Mouse (Mus musculus) adrenal gland, adult 2 months (tissue): ENCODE results near the gene Igdcc4. TPM values are rescaled to one million over a fixed set of nuclear protein-coding genes. Genes with fewer than 3 reads are reported as not detected.
"Not testable (repeated sequence)": the region's sequence is repeated elsewhere in the genome, so short reads cannot be mapped to it uniquely, and the experiment has no call there.

Experiments
- DNase-seq: peaks from one replicate; pipeline ENCODE4 v3.0.0; 2021
- long read RNA-seq: library from polyadenylated mRNA; stranded (forward); transcript quantifications from one replicate; pipeline ENCODE4 v2.0.0, GENCODE M21; 2021
- polyA plus RNA-seq: library from polyadenylated mRNA; depleted of rRNA; stranded (reverse); fragments of >200 nt; gene quantifications from 2 replicates; pipeline ENCODE4 v1.2.3, GENCODE M21; 2012; rRNA removed
- total RNA-seq, 2 experiments: library from RNA; stranded (reverse); gene quantifications; 2 replicates each; pipeline ENCODE4 v1.2.3; 2021

The Igdcc4 gene
- total RNA-seq (10 to 100 TPM; 22.5 to 33.7 TPM), polyA plus RNA-seq (37.5 and 38.9 TPM in 2 replicates)
- long read RNA-seq, full-length matches to known transcripts, result 6 of 26 reads
- long read RNA-seq, partial matches to known transcripts, result 9 of 26 reads
- long read RNA-seq, other reads (novel, unspliced or antisense), result 11 of 26 reads

- DNase-seq, result peak; percentile 64
Observed at GRCm38 (mm10) chr9:65100991-65101685, at the start of gene Igdcc4. Gene Igdcc4, plus strand, starts transcription at chr9:65101486.

- DNase-seq, result no peak
Observed at GRCm38 (mm10) chr9:65064251-65064650, 37.0 kb upstream of the Igdcc4 start.

- DNase-seq, result no peak
Observed at GRCm38 (mm10) chr9:65070587-65070986, 30.7 kb upstream of the Igdcc4 start.

GRCm38 (mm10) chr9:65073555-65073954 is 27.7 kb upstream of the Igdcc4 start:
- DNase-seq, result no peak

- DNase-seq, result no peak
Observed at GRCm38 (mm10) chr9:65074251-65074650, 27.0 kb upstream of the Igdcc4 start.

GRCm38 (mm10) chr9:65074855-65075493 is 26.3 kb upstream of the Igdcc4 start:
- no peak for DNase-seq

GRCm38 (mm10) chr9:65077536-65077935 is 23.8 kb upstream of the Igdcc4 start:
- peak; percentile 85 for DNase-seq

- not testable (repeated sequence) for DNase-seq
Observed at GRCm38 (mm10) chr9:65080141-65080540, 21.1 kb upstream of the Igdcc4 start.

GRCm38 (mm10) chr9:65083075-65083765 is 18.1 kb upstream of the Igdcc4 start:
- no peak for DNase-seq

- peak; percentile 79 for DNase-seq
Observed at GRCm38 (mm10) chr9:65084198-65084807, 17.0 kb upstream of the Igdcc4 start.

GRCm38 (mm10) chr9:65085270-65085669 is 16.0 kb upstream of the Igdcc4 start:
- DNase-seq, result no peak

- no peak for DNase-seq
Observed at GRCm38 (mm10) chr9:65086801-65087200, 14.5 kb upstream of the Igdcc4 start.

GRCm38 (mm10) chr9:65087490-65087889 is 13.8 kb upstream of the Igdcc4 start:
- peak; percentile 35 for DNase-seq

- DNase-seq, result peak; percentile 70
Observed at GRCm38 (mm10) chr9:65094237-65094636, 7.0 kb upstream of the Igdcc4 start.

- DNase-seq, result peak; percentile 81
Observed at GRCm38 (mm10) chr9:65101686-65102376, 545 bp downstream of the Igdcc4 start.

GRCm38 (mm10) chr9:65102377-65103172 is 1.3 kb downstream of the Igdcc4 start:
- peak; percentile 51 for DNase-seq

GRCm38 (mm10) chr9:65103173-65103752 is 2.0 kb downstream of the Igdcc4 start:
- DNase-seq, result no peak

- no peak for DNase-seq
Observed at GRCm38 (mm10) chr9:65106821-65107220, 5.5 kb downstream of the Igdcc4 start.

- DNase-seq, result no peak
Observed at GRCm38 (mm10) chr9:65107893-65108292, 6.6 kb downstream of the Igdcc4 start.
